Mouse (Mus musculus) forebrain, embryonic 15.5 days (tissue): ENCODE measurements around the gene Cyp2ab1. TPM values are rescaled to one million over a fixed set of nuclear protein-coding genes. Genes with fewer than 3 reads are reported as not detected.

Experiments used
- ATAC-seq: fragments of 200-750 bp; cut with Nextera tagmentation; replicated peaks from 2 replicates; pipeline ENCODE4 v1.8.0; 2017; ENCODE audit warnings: mild to moderate bottlenecking, moderate TSS enrichment, moderate library complexity
- H3K27ac ChIP-seq: fragments of 300-500 bp; sonication (generic); replicated peaks from 2 replicates; pipeline ENCODE4 v1.5.1; 2015; ENCODE audit warnings: mild to moderate bottlenecking, inconsistent platforms
- H3K27me3 ChIP-seq: fragments of 300-500 bp; sonication (generic); 2 replicates; pipeline ENCODE4 v1.6.1; 2015; ENCODE audit warnings: inconsistent platforms
- H3K36me3 ChIP-seq: fragments of 300-500 bp; sonication (generic); 2 replicates; pipeline ENCODE4 v1.6.1; 2015; ENCODE audit warnings: mild to moderate bottlenecking, inconsistent platforms
- H3K4me1 ChIP-seq: fragments of 300-500 bp; sonication (generic); 2 replicates; pipeline ENCODE4 v1.6.1; 2015; ENCODE audit warnings: inconsistent platforms
- H3K4me2 ChIP-seq: fragments of 300-500 bp; sonication (generic); replicated peaks from 2 replicates; pipeline ENCODE4 v1.6.1; 2015; ENCODE audit warnings: mild to moderate bottlenecking, inconsistent platforms
- H3K4me3 ChIP-seq: fragments of 300-500 bp; sonication (generic); 2 replicates; pipeline ENCODE4 v1.5.1; 2015; ENCODE audit warnings: mild to moderate bottlenecking, inconsistent platforms
- H3K9ac ChIP-seq: fragments of 300-500 bp; sonication (generic); replicated peaks from 2 replicates; pipeline ENCODE4 v1.6.1; 2015; ENCODE audit warnings: mild to moderate bottlenecking, inconsistent platforms
- H3K9me3 ChIP-seq: fragments of 300-500 bp; sonication (generic); 2 replicates; pipeline ENCODE4 v1.6.1; 2016; ENCODE audit warnings: inconsistent platforms
- WGBS: fragments of 180-500 bp; shearing (Covaris S2); methylation state at CpG from one replicate; pipeline ENCODE4 v1.1.7; 2015; ENCODE audit warnings: mixed read lengths; 5-methylcytosine and 5-hydroxymethylcytosine counted together
- polyA plus RNA-seq: library from polyadenylated mRNA; unstranded; fragments of >200 nt; fragmentation: Nextera tagmentation; extraction: Ambion mirVana; gene quantifications from 2 replicates; pipeline ENCODE4 v1.2.1, GENCODE M21; 2015

Cyp2ab1 gene
- polyA plus RNA-seq, 1 experiment from 2014 or later: not detected

- Histone ChIP-seq H3K4me3 (no peak overlapping the region), H3K27me3 (no peaks in the 10 kb centered on the region), H3K9me3 (no peaks in the 10 kb centered on the region), H3K4me1 (no peaks in the 10 kb centered on the region), H3K36me3 (peaks cover 11% of the 10 kb centered on the region; the same call in 1 of the 2 replicates), H3K9ac (no peak overlapping the region), H3K27ac (no peak overlapping the region), H3K4me2 (no peak overlapping the region)
- no peak for ATAC-seq
- 83% methylated on average over 5 of the region's 5 CpGs for WGBS
Measured at GRCm38 (mm10) chr16:20323907-20324306, 1.3 kb downstream of the Cyp2ab1 start.

DNA sequence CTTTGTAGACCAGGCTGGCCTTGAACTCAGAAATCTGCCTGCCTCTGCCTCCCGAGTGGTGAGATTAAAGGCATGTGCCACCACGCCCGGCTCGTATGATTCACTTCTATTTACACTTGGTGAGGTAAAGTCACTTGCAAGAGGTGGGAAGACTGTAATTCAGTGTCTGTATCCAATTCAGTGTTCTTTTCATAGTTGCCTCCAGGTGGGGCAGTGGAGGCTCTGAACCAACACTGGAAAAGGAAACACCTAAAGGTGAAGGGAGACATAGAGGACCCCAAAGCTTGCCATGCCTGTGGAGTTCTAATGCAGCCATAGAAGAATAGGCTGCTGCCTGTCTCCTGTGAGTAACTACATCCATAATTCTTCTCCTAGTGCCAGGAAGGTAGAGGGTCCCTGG lies 2.9 kb downstream of the Cyp2ab1 start:
- H3K9me3 ChIP-seq: no peaks in the 10 kb centered on the region
- H3K9ac ChIP-seq: no peak overlapping the region
- no peaks in the 10 kb centered on the region for H3K4me1 ChIP-seq
- H3K36me3 ChIP-seq: no peaks in the 10 kb centered on the region
- 92% methylated on average over 4 of the region's 4 CpGs for WGBS
- no peak overlapping the region for H3K4me2 ChIP-seq
- ATAC-seq: no peak
- no peaks in the 10 kb centered on the region for H3K27me3 ChIP-seq
- H3K4me3 ChIP-seq: no peak overlapping the region
- H3K27ac ChIP-seq: no peak overlapping the region

GRCm38 (mm10) chr16:20316770-20317169 lies 8.4 kb downstream of the Cyp2ab1 start:
- H3K27ac ChIP-seq: no peak overlapping the region
- no peak overlapping the region for H3K4me3 ChIP-seq
- H3K9me3 ChIP-seq: no peaks in the 10 kb centered on the region
- H3K4me2 ChIP-seq: no peak overlapping the region
- H3K27me3 ChIP-seq: no peaks in the 10 kb centered on the region
- H3K9ac ChIP-seq: no peak overlapping the region
- ATAC-seq: no peak
- no peaks in the 10 kb centered on the region for H3K4me1 ChIP-seq
- WGBS: 94% methylated on average over 6 of the region's 6 CpGs
- H3K36me3 ChIP-seq: no peaks in the 10 kb centered on the region

GRCm38 (mm10) chr16:20315266-20315665 lies 9.9 kb downstream of the Cyp2ab1 start:
- Histone ChIP-seq H3K36me3 (no peaks in the 10 kb centered on the region), H3K9me3 (no peaks in the 10 kb centered on the region), H3K27ac (no peak overlapping the region), H3K9ac (no peak overlapping the region), H3K4me1 (no peaks in the 10 kb centered on the region), H3K4me2 (no peak overlapping the region), H3K4me3 (no peak overlapping the region), H3K27me3 (no peaks in the 10 kb centered on the region)
- no peak for ATAC-seq
- WGBS: 82% methylated on average over 4 of the region's 4 CpGs

DNA sequence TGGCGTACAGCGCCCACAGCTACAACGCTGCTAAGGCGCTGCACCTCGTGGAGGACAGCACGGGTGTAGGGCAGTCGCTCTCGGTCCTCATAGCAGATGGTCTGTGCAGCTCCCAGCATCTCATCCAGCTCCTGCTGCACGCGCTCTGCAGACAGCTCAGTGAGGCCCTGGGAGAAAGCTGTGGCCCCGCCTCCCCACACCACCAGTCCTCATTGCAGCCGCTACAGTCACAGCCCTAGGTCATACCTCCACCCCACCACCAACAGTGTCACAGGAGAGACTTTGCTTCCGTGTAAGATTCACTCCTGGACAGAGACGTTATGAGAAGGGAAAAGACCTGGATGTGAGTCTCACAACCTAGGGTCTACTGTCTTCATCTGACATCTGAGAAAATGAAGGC lies 12.9 kb downstream of the Cyp2ab1 start:
- no peaks in the 10 kb centered on the region for H3K4me1 ChIP-seq
- no peak overlapping the region for H3K4me2 ChIP-seq
- H3K27me3 ChIP-seq: no peaks in the 10 kb centered on the region
- no peak overlapping the region for H3K4me3 ChIP-seq
- H3K27ac ChIP-seq: no peak overlapping the region
- H3K9me3 ChIP-seq: no peaks in the 10 kb centered on the region
- H3K9ac ChIP-seq: no peak overlapping the region
- no peaks in the 10 kb centered on the region for H3K36me3 ChIP-seq
- ATAC-seq: no peak
- 78% methylated on average over 14 of the region's 14 CpGs for WGBS

DNA sequence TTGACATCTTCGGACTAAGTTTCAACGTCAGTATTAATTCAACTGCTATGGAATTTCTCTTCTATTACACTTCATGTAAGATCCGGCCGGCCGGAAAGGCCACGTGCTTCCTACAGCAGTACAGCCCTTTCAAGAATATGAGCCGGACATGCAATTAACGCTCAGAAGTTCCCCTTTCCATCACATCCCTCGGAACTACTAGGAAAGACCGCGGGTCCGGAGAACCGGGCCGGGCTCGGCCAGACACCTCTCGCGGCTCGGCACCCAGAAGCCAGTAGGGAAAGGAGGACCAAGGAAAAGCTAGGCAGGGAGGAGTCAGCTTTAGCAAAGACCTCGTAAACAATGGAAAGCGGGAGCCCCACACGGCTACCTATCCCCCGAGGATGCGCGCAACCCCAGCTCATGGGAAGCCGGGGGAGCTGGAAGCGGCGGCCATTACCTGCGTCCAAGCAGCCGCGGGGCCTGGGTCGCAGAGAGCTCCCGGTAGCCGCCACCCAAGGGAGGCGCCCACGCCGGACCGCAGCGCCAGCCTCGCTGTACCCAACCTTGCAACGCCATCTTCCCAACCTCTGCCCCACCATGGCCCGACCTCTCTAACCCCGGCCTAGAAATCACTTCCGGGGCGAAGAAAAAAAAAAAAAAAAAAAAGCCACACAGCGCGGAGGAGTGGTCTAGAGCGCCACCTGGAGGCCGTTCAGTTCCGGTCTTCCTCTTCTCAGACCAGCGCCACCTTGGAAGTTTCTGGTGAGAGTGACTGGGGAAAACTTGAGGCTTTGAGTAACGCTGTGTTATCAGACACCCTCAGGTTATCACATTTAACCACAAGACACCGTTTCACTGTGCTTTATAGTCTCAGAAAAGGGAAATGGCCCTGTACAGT lies 23.2 kb downstream of the Cyp2ab1 start, which contains the start of gene Parl:
Gene Parl, minus strand, starts transcription at position 618 of the 880 bp plus-strand sequence.
- ATAC-seq: peak; percentile 91
- H3K27ac ChIP-seq: peak within 1 kb of the TSS; percentile 44; the same call in 1 of the 2 replicates
- peaks cover 18% of the 10 kb centered on the region for H3K4me1 ChIP-seq
- under 1% methylated on average over 51 of the region's 52 CpGs for WGBS
- H3K27me3 ChIP-seq: no peaks in the 10 kb centered on the region
- no peaks in the 10 kb centered on the region for H3K9me3 ChIP-seq
- H3K9ac ChIP-seq: peak within 1 kb of the TSS; percentile 77
- peaks cover 2% of the 10 kb centered on the region; the same call in 1 of the 2 replicates for H3K36me3 ChIP-seq
- H3K4me2 ChIP-seq: peak within 1 kb of the TSS; percentile 68
- peak within 1 kb of the TSS; percentile 72 for H3K4me3 ChIP-seq

DNA sequence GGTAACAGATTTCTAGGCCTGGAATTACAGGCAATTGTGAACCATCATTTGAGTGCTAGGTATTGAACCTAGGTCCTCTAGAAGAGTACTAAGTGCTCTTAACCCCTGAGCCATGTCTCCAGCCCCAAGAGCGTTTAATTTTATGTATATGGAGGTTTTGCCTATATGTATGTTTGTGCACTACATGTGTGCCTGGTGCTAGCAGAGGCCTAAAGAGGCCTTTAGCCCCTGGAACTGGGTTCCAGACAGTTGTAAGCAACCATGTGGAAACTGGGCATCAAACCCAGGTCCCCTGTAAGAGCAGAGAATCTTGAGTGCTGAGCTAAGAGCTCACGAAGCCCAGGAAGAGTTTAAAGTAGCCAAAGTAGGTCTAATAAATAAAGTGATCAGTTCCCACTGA lies 25.1 kb downstream of the Cyp2ab1 start:
- Histone ChIP-seq H3K4me3 (no peak overlapping the region), H3K4me2 (no peak overlapping the region), H3K36me3 (peaks cover 17% of the 10 kb centered on the region), H3K9ac (no peak overlapping the region), H3K9me3 (no peaks in the 10 kb centered on the region), H3K27ac (no peak overlapping the region), H3K27me3 (no peaks in the 10 kb centered on the region), H3K4me1 (peaks cover 18% of the 10 kb centered on the region)
- no peak for ATAC-seq
- WGBS: 96% methylated on average over 2 of the region's 2 CpGs

- no peak for ATAC-seq
- peaks cover 68% of the 10 kb centered on the region for H3K36me3 ChIP-seq
- WGBS: 89% methylated on average over 4 of the region's 4 CpGs
Measured at GRCm38 (mm10) chr16:20280238-20280637, 45.0 kb downstream of the Cyp2ab1 start.

GRCm38 (mm10) chr16:20279395-20279794 lies 45.8 kb downstream of the Cyp2ab1 start:
- ATAC-seq: no peak
- Histone ChIP-seq H3K27ac (no peak overlapping the region), H3K27me3 (no peaks in the 10 kb centered on the region), H3K9me3 (no peaks in the 10 kb centered on the region), H3K36me3 (peaks cover 59% of the 10 kb centered on the region), H3K9ac (no peak overlapping the region), H3K4me1 (no peaks in the 10 kb centered on the region), H3K4me3 (no peak overlapping the region), H3K4me2 (no peak overlapping the region)
- WGBS: 94% methylated on average over 5 of the region's 5 CpGs

More at GRCm38 (mm10) chr16:20280238-20280637, 45.0 kb downstream of the Cyp2ab1 start:
- Histone ChIP-seq H3K4me2 (no peak overlapping the region), H3K27me3 (no peaks in the 10 kb centered on the region), H3K4me1 (no peaks in the 10 kb centered on the region), H3K9ac (no peak overlapping the region), H3K4me3 (no peak overlapping the region), H3K9me3 (no peaks in the 10 kb centered on the region), H3K27ac (no peak overlapping the region)

GRCm38 (mm10) chr16:20272994-20273393 lies 52.2 kb downstream of the Cyp2ab1 start:
- no peak for ATAC-seq
- Histone ChIP-seq H3K9ac (no peak overlapping the region), H3K9me3 (no peaks in the 10 kb centered on the region), H3K4me3 (no peak overlapping the region), H3K4me2 (no peak overlapping the region), H3K36me3 (peaks cover 3% of the 10 kb centered on the region), H3K4me1 (no peaks in the 10 kb centered on the region), H3K27ac (no peak overlapping the region), H3K27me3 (no peaks in the 10 kb centered on the region)
- WGBS: 17% methylated on average over 3 of the region's 3 CpGs

DNA sequence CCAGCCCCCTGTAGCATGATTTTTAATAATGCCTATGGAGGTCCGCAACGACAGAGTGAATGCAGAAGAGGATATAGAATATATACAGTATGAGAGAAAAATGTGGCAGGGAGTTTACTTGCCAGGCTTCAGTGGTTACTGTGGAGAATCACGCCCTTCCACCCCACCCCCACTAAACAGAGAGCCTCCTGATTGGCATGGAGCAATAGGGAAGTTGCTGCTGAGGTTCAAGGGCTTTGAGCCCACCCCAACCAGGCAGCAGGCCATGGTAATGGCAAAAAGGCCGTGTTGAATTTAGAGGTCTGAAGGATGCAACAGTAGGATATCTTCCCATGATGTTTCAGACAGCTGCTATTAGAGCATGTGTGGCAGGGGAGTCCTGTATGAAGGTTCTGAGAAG lies 53.9 kb downstream of the Cyp2ab1 start:
- H3K4me3 ChIP-seq: no peak overlapping the region
- H3K27me3 ChIP-seq: no peaks in the 10 kb centered on the region
- WGBS: 90% methylated on average over 4 of the region's 4 CpGs
- no peaks in the 10 kb centered on the region for H3K4me1 ChIP-seq
- no peaks in the 10 kb centered on the region for H3K9me3 ChIP-seq
- no peak overlapping the region for H3K4me2 ChIP-seq
- H3K36me3 ChIP-seq: no peaks in the 10 kb centered on the region
- ATAC-seq: no peak
- no peak overlapping the region for H3K27ac ChIP-seq
- H3K9ac ChIP-seq: no peak overlapping the region

DNA sequence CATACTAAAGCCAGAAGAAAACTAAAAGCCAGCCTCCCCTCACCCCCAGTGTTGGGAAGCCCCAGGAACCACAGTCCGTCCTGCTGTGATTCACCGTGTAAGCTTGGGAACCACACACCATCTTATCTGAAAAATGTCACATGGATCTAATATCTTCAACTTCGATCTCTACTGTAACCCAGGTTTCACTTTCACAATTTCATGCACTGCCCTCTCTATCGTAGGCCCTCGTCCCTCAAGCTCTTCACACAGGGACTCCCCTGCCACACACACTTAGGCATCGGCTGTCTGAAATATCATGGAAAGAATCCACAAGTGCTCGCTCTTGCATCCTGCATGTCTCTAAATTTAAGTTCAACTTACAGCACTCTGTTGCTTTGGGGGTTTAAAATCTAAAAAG lies 60.1 kb downstream of the Cyp2ab1 start:
- H3K4me1 ChIP-seq: no peaks in the 10 kb centered on the region
- ATAC-seq: no peak
- H3K4me2 ChIP-seq: no peak overlapping the region
- H3K27me3 ChIP-seq: no peaks in the 10 kb centered on the region
- 86% methylated on average over 7 of the region's 7 CpGs for WGBS
- no peak overlapping the region for H3K27ac ChIP-seq
- H3K9me3 ChIP-seq: no peaks in the 10 kb centered on the region
- no peaks in the 10 kb centered on the region for H3K36me3 ChIP-seq
- no peak overlapping the region for H3K4me3 ChIP-seq
- H3K9ac ChIP-seq: no peak overlapping the region
